Mouse (Mus musculus) midbrain, embryonic 14.5 days (tissue): ENCODE results near the gene App. TPM values are rescaled to one million over a fixed set of nuclear protein-coding genes. Genes with fewer than 3 reads are reported as not detected.
A peak's percentile ranks its signal among the peaks of the same experiment; 100 is the strongest.

ENCODE experiments used
- ATAC-seq: fragments of 200-750 bp; cut with Nextera tagmentation; 2 replicates; pipeline ENCODE4 v1.8.0; 2017; ENCODE audit warnings: moderate number of reproducible peaks, moderate library complexity; ENCODE audit not compliant: low FRiP score, low TSS enrichment
- DNase-seq: peaks from one replicate; pipeline ENCODE4 v3.0.0-alpha.2; 2015
- H3K27ac ChIP-seq: fragments of 300-500 bp; sonication (generic); replicated peaks from 2 replicates; pipeline ENCODE4 v1.5.1; 2014; ENCODE audit warnings: mild to moderate bottlenecking, low read depth, low read length, moderate library complexity
- H3K27me3 ChIP-seq: fragments of 300-500 bp; sonication (generic); 2 replicates; pipeline ENCODE4 v1.6.1; 2014; ENCODE audit warnings: low read length, control low read depth, mixed read lengths; ENCODE audit not compliant: control insufficient read depth, insufficient read depth
- H3K36me3 ChIP-seq: fragments of 300-500 bp; sonication (generic); 2 replicates; pipeline ENCODE4 v1.6.1; 2014; ENCODE audit warnings: low read length, control low read depth; ENCODE audit not compliant: control insufficient read depth, insufficient read depth
- H3K4me1 ChIP-seq: fragments of 300-500 bp; sonication (generic); 2 replicates; pipeline ENCODE4 v1.6.1; 2014; ENCODE audit warnings: mild to moderate bottlenecking, antibody characterized with exemption, low read length, control low read depth; ENCODE audit not compliant: control insufficient read depth, insufficient read depth
- H3K4me2 ChIP-seq: fragments of 300-500 bp; sonication (generic); 2 replicates; pipeline ENCODE4 v1.6.1; 2014; ENCODE audit warnings: mild to moderate bottlenecking, low read length, moderate library complexity
- H3K4me3 ChIP-seq: fragments of 300-500 bp; sonication (generic); replicated peaks from 2 replicates; pipeline ENCODE4 v1.5.1; 2014; ENCODE audit warnings: low read depth, low read length
- H3K9ac ChIP-seq: fragments of 300-500 bp; sonication (generic); replicated peaks from 2 replicates; pipeline ENCODE4 v1.6.1; 2014; ENCODE audit warnings: mild to moderate bottlenecking, low read length, moderate library complexity
- H3K9me3 ChIP-seq: fragments of 300-500 bp; sonication (generic); 2 replicates; pipeline ENCODE4 v1.6.1; 2016; ENCODE audit warnings: low read length, control low read depth, mixed read lengths; ENCODE audit not compliant: control insufficient read depth
- WGBS: fragments of 180-500 bp; shearing (Covaris S2); extraction: QIAGEN DNeasy Blood & Tissue Kit; methylation state at CpG from one replicate; pipeline ENCODE4 v1.1.7; 2014; 5-methylcytosine and 5-hydroxymethylcytosine counted together
- polyA plus RNA-seq: library from polyadenylated mRNA; unstranded; fragments of >200 nt; fragmentation: Nextera tagmentation; extraction: Ambion mirVana; gene quantifications from 2 replicates; pipeline ENCODE4 v1.2.1, GENCODE M21; 2014

The App gene
- polyA plus RNA-seq, 1 experiment from 2014 or later, result 339 TPM

- Histone ChIP-seq H3K27me3 (no peaks in the 10 kb centered on the region), H3K4me3 (no peak overlapping the region), H3K36me3 (no peaks in the 10 kb centered on the region), H3K9ac (no peak overlapping the region), H3K27ac (no peak overlapping the region), H3K4me1 (peaks cover 6% of the 10 kb centered on the region; the same call in 1 of the 2 replicates), H3K4me2 (no peak overlapping the region), H3K9me3 (no peaks in the 10 kb centered on the region)
- DNase-seq (peak; percentile 29), ATAC-seq (peak; percentile 41; the same call in 1 of the 2 replicates)
- WGBS, result 19% methylated on average over 9 of the region's 9 CpGs
Measured at GRCm38 (mm10) chr16:85139178-85139604, 34.4 kb downstream of the App start.

DNA sequence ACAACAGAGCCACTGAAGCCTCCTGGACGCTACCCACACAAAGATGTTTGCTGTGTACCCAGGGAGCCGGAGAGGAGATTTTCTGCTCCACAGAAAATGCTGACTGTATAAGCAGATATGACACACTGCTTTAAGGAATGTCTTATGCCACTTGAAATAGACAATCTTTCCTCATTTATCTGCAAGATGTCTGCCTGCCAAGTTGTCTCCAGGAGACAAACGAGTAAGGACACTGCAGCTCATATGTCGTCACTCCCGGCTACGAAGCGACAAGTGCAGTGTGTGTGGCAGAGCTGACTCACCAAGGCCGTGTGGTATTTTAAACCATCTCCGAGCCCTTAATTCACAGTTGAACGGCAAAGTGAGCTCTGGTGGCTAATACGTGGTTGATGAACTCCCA lies 36.2 kb downstream of the App start:
- no peak for ATAC-seq
- Histone ChIP-seq H3K9me3 (no peaks in the 10 kb centered on the region), H3K4me3 (no peak overlapping the region), H3K9ac (no peak overlapping the region), H3K4me2 (no peak overlapping the region), H3K27ac (no peak overlapping the region), H3K4me1 (peaks cover 6% of the 10 kb centered on the region; the same call in 1 of the 2 replicates), H3K36me3 (no peaks in the 10 kb centered on the region), H3K27me3 (no peaks in the 10 kb centered on the region)
- no peak for DNase-seq
- WGBS, result 79% methylated on average over 11 of the region's 11 CpGs

DNA sequence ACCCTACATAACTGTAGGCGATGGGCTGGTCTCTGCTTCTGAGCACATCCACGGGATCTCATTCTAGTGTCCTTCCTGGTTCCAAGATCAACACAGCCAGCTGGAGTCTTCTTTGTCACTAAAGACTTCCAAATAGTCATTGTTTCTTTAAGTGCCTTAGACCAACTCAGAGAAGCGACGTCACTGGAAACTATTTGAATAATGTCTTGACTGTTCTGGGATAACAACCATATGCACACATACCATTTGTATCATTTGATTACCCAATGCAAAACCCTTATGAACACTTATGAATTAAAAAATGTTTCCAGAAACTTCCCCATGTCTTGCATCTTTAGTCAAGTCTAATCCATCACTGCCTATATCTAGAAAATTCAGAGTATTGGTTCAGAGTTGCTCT lies 37.5 kb downstream of the App start:
- no peaks in the 10 kb centered on the region for H3K36me3 ChIP-seq
- H3K9me3 ChIP-seq, result no peaks in the 10 kb centered on the region
- H3K4me3 ChIP-seq, result no peak overlapping the region
- H3K9ac ChIP-seq, result no peak overlapping the region
- ATAC-seq (no peak), DNase-seq (no peak)
- H3K4me1 ChIP-seq, result peaks cover 6% of the 10 kb centered on the region; the same call in 1 of the 2 replicates
- H3K4me2 ChIP-seq, result no peak overlapping the region
- 82% methylated on average over 4 of the region's 4 CpGs for WGBS
- no peaks in the 10 kb centered on the region for H3K27me3 ChIP-seq
- H3K27ac ChIP-seq, result no peak overlapping the region

DNA sequence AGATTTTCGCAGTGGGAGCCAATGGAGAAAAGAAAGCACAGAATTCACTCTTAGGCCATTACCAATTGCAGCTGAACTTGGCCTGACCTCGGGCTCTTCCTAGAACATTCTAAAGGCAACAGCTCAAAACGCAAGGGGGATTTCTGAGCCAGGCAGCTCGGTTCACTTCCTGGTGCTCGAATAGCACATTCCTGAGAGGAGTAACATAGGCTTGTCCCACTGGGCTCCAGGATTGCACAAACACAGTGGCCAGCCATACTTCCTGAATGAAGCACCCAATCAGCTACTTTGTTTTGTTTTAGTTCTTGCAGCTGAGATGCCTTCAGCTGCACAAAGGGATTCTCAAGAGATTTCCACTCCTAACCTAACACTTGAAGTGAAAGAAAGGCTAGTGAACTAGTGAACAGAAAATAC lies 40.1 kb downstream of the App start:
- ATAC-seq, result no peak
- no peaks in the 10 kb centered on the region for H3K27me3 ChIP-seq
- 76% methylated on average over 5 of the region's 5 CpGs for WGBS

DNA sequence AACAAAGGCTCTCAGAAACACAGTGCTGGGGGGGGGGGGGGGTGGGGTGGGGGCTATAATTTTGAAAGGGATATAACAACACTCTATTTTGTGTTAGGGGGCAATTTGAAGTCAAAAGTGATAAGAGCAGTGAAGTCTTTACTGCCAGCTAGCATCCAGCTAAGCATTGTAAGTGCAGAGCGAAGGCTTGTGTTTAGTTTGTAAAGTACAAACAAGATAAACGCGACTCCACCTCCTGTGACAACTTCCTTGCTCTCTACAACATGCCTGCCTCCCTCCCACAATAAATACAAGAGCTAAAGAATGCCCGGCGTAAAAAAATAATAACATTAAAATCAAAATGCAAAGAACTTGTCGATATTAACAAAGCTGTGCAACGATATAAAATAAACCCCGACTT lies 40.5 kb downstream of the App start:
- H3K4me2 ChIP-seq, result no peak overlapping the region
- ATAC-seq (no peak), DNase-seq (no peak)
- 90% methylated on average over 8 of the region's 8 CpGs for WGBS
- no peaks in the 10 kb centered on the region for H3K9me3 ChIP-seq
- H3K36me3 ChIP-seq, result no peaks in the 10 kb centered on the region
- no peak overlapping the region for H3K4me3 ChIP-seq
- H3K4me1 ChIP-seq, result peaks cover 3% of the 10 kb centered on the region; the same call in 1 of the 2 replicates
- H3K9ac ChIP-seq, result no peak overlapping the region
- H3K27me3 ChIP-seq, result no peaks in the 10 kb centered on the region
- no peak overlapping the region for H3K27ac ChIP-seq

More for the DNA sequence above, 40.1 kb downstream of the App start:
- H3K4me3 ChIP-seq, result no peak overlapping the region
- H3K4me2 ChIP-seq, result no peak overlapping the region
- no peak overlapping the region for H3K9ac ChIP-seq
- H3K4me1 ChIP-seq, result peaks cover 3% of the 10 kb centered on the region; the same call in 1 of the 2 replicates
- H3K9me3 ChIP-seq, result no peaks in the 10 kb centered on the region
- no peak for DNase-seq
- no peaks in the 10 kb centered on the region for H3K36me3 ChIP-seq
- no peak overlapping the region for H3K27ac ChIP-seq

DNA sequence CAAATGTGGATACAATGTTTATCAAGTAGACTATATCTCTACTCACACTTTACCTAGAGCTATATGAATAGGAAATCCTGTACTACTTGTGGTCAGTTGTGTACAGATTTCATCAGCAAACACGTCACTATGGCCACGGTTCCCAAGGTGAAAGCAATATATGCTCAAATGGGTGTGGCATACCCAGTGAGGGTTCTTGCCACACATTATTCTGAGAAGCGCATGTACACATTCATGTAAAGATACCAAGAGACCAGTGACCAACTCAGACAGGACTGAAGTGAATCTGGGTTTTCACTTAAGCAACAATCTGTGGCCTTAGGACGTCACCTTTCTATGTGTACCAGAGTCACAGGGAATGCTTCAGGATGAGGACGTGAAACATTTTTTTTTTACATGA lies 41.4 kb downstream of the App start:
- no peaks in the 10 kb centered on the region for H3K27me3 ChIP-seq
- DNase-seq, result no peak
- WGBS, result 95% methylated on average over 5 of the region's 5 CpGs
- no peaks in the 10 kb centered on the region for H3K36me3 ChIP-seq
- H3K4me1 ChIP-seq, result peaks cover 3% of the 10 kb centered on the region; the same call in 1 of the 2 replicates
- no peak for ATAC-seq
- H3K27ac ChIP-seq, result no peak overlapping the region
- H3K4me3 ChIP-seq, result no peak overlapping the region
- H3K4me2 ChIP-seq, result no peak overlapping the region
- no peak overlapping the region for H3K9ac ChIP-seq
- no peaks in the 10 kb centered on the region for H3K9me3 ChIP-seq

GRCm38 (mm10) chr16:85130861-85131556 lies 42.6 kb downstream of the App start:
- H3K27me3 ChIP-seq, result no peaks in the 10 kb centered on the region
- DNase-seq, result no peak
- WGBS, result 95% methylated on average over 7 of the region's 7 CpGs

GRCm38 (mm10) chr16:85128693-85129657 lies 44.6 kb downstream of the App start:
- no peaks in the 10 kb centered on the region for H3K9me3 ChIP-seq
- peaks cover 3% of the 10 kb centered on the region; the same call in 1 of the 2 replicates for H3K4me1 ChIP-seq
- no peak for DNase-seq
- H3K27ac ChIP-seq, result no peak overlapping the region
- H3K27me3 ChIP-seq, result no peaks in the 10 kb centered on the region
- 69% methylated on average over 13 of the region's 13 CpGs for WGBS
- H3K36me3 ChIP-seq, result no peaks in the 10 kb centered on the region
- no peak overlapping the region for H3K9ac ChIP-seq
- H3K4me3 ChIP-seq, result no peak overlapping the region
- no peak for ATAC-seq
- no peak overlapping the region for H3K4me2 ChIP-seq

More at GRCm38 (mm10) chr16:85130861-85131556, 42.6 kb downstream of the App start:
- H3K4me2 ChIP-seq, result no peak overlapping the region
- H3K4me1 ChIP-seq, result peaks cover 3% of the 10 kb centered on the region; the same call in 1 of the 2 replicates
- no peak overlapping the region for H3K9ac ChIP-seq
- H3K27ac ChIP-seq, result no peak overlapping the region
- no peak overlapping the region for H3K4me3 ChIP-seq
- no peaks in the 10 kb centered on the region for H3K9me3 ChIP-seq
- ATAC-seq, result no peak
- no peaks in the 10 kb centered on the region for H3K36me3 ChIP-seq
